Mouse (Mus musculus) heart, embryonic 16.5 days (tissue): ENCODE measurements around the gene Ccdc73. TPM values are rescaled to one million over a fixed set of nuclear protein-coding genes. Genes with fewer than 3 reads are reported as not detected.
"Not testable (repeated sequence)": the region's sequence is repeated elsewhere in the genome, so short reads cannot be mapped to it uniquely, and the experiment has no call there.

Experiments
- ATAC-seq: fragments of 200-750 bp; cut with Nextera tagmentation; replicated peaks from 2 replicates; pipeline ENCODE4 v1.8.0; 2017; ENCODE audit warnings: moderate number of reproducible peaks; ENCODE audit not compliant: insufficient read depth, low FRiP score; ENCODE audit errors: extremely low read depth
- H3K27ac ChIP-seq: fragments of 300-500 bp; sonication (generic); 2 replicates; pipeline ENCODE4 v1.5.1; 2014; ENCODE audit warnings: mild to moderate bottlenecking, low read length, control low read depth, moderate library complexity
- H3K27me3 ChIP-seq: fragments of 300-500 bp; sonication (generic); 2 replicates; pipeline ENCODE4 v1.6.1; 2014; ENCODE audit warnings: low read length, mixed read lengths; ENCODE audit not compliant: control insufficient read depth, insufficient read depth
- H3K36me3 ChIP-seq: fragments of 300-500 bp; sonication (generic); 2 replicates; pipeline ENCODE4 v1.6.1; 2014; ENCODE audit not compliant: control insufficient read depth, insufficient read depth
- H3K4me1 ChIP-seq: fragments of 300-500 bp; sonication (generic); 2 replicates; pipeline ENCODE4 v1.6.1; 2014; ENCODE audit warnings: low read length, mixed read lengths; ENCODE audit not compliant: control insufficient read depth, insufficient read depth
- H3K4me2 ChIP-seq: fragments of 300-500 bp; sonication (generic); 2 replicates; pipeline ENCODE4 v1.6.1; 2014; ENCODE audit warnings: low read depth, mild to moderate bottlenecking, control low read depth, low read length
- H3K4me3 ChIP-seq: fragments of 300-500 bp; sonication (generic); 2 replicates; pipeline ENCODE4 v1.5.1; 2014; ENCODE audit warnings: mild to moderate bottlenecking, control low read depth, low read length
- H3K9ac ChIP-seq: fragments of 300-500 bp; sonication (generic); 2 replicates; pipeline ENCODE4 v1.6.1; 2014; ENCODE audit warnings: low read length, control low read depth
- H3K9me3 ChIP-seq: fragments of 300-500 bp; sonication (generic); replicated peaks from 2 replicates; pipeline ENCODE4 v1.6.1; 2016; ENCODE audit warnings: low read length; ENCODE audit not compliant: control insufficient read depth
- WGBS: fragments of 180-500 bp; shearing (Covaris S2); extraction: QIAGEN DNeasy Blood & Tissue Kit; methylation state at CpG from one replicate; pipeline ENCODE4 v1.1.7; 2014; 5-methylcytosine and 5-hydroxymethylcytosine counted together
- polyA plus RNA-seq: library from polyadenylated mRNA; unstranded; fragments of >200 nt; fragmentation: Nextera tagmentation; extraction: Ambion mirVana; gene quantifications from 2 replicates; pipeline ENCODE4 v1.2.1, GENCODE M21; 2015

Ccdc73 gene
- polyA plus RNA-seq, 1 experiment from 2014 or later = 4.8 TPM

DNA sequence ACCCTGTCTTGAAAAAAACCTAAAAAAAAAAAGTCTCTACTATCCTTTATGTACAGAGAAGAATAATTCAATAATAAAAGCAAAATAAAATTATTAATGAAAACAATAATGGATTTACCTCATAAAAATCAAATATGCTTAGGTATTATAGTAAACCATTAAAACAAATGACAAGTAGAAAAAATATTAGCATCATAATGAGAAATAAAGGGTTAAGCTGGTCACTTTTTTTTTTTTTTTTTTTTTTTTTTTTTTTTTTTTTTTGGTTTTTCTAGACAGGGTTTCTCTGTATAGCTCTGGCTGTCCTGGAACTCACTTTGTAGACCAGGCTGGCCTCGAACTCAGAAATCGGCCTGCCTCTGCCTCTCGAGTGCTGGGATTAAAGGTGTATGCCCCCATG, 9.5 kb upstream of the Ccdc73 start:
- H3K4me2 ChIP-seq, H3K27me3 ChIP-seq, H3K27ac ChIP-seq, H3K36me3 ChIP-seq, H3K4me1 ChIP-seq, H3K9me3 ChIP-seq, H3K9ac ChIP-seq, ATAC-seq, H3K4me3 ChIP-seq: not testable (repeated sequence)
- 91% methylated on average over 3 of the region's 3 CpGs for WGBS

DNA sequence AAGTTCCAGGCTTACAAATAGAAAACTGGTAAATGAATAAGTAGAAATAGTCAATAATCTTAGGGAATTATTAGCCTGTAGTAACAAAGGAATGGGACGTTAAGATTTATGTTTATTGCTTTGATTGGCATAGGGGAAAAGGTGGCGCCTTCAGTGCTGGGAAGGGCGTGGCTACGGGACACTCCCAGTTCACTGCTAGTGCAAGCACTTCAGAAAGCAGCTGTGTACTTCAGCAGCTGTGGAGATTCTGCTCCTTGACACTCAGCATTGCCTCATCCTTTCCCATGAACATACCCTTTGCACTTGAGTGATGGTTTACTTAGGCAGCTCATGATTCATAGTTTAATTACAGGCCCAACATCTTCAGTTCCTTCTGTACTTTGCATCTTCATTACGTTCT, 8.5 kb upstream of the Ccdc73 start:
- ATAC-seq = no peak
- no peak overlapping the region for H3K9ac ChIP-seq
- H3K4me1 ChIP-seq = no peaks in the 10 kb centered on the region
- H3K4me3 ChIP-seq = no peak overlapping the region
- no peaks in the 10 kb centered on the region for H3K9me3 ChIP-seq
- H3K27me3 ChIP-seq = no peaks in the 10 kb centered on the region
- WGBS = 76% methylated on average over 5 of the region's 5 CpGs
- H3K4me2 ChIP-seq = no peak overlapping the region
- no peaks in the 10 kb centered on the region for H3K36me3 ChIP-seq
- no peak overlapping the region for H3K27ac ChIP-seq

DNA sequence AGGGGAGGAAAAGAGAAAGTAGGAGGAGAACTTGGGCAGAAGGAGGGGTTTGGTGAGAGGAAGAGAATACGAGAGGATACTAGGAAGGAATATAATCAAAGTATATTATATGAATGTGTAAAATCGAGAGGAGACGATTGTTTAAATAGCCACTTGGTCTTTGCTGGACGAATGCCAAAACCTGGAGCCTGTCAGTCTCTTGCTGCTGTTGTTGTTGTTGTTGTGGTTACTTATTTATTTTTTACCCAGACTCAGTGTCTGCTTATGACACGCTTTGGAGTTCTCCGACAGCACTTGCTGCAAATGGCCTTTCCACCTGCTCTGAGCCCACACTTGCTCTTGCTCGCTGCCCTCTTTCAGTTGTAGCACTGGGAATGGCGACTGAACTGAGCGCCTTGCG, 7.2 kb upstream of the Ccdc73 start:
- Histone ChIP-seq H3K27me3 (no peaks in the 10 kb centered on the region), H3K9ac (no peak overlapping the region), H3K4me2 (no peak overlapping the region), H3K27ac (no peak overlapping the region), H3K9me3 (no peaks in the 10 kb centered on the region), H3K4me3 (no peak overlapping the region), H3K4me1 (no peaks in the 10 kb centered on the region), H3K36me3 (no peaks in the 10 kb centered on the region)
- no peak for ATAC-seq
- WGBS = 75% methylated on average over 10 of the region's 10 CpGs

DNA sequence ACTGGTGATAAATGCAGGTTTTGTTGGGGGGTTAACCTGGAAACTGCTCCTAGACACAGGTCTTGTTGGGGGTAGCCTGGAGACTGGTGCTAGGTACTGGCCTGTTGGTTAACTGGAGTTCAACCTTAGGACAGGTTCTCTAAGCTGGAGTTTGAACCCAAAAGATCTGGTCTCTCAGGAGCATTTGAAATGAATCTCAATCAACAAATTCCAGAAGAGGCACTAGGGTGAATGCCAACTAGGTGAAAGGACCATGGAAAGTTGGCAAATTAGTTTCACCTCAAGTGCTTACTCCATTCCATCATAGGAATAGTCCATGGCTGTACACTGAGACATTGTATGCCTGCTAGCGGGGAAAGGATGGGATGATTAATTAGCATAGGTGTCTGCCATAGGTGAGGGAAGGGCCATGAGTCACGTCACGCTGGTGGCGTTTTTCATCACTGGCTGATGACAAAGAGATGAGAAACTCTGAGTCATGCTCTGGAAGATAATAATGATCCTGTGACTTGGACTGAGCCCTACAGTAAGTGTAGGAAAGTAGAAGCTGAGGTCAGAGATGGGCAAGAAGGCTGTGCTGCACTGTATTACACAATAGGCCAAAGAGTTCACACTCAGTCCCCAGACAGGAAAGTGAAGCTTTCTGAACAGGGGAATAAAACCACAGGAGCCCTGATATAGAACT, 3.3 kb upstream of the Ccdc73 start:
- no peak overlapping the region for H3K9ac ChIP-seq
- 77% methylated on average over 4 of the region's 4 CpGs for WGBS

DNA sequence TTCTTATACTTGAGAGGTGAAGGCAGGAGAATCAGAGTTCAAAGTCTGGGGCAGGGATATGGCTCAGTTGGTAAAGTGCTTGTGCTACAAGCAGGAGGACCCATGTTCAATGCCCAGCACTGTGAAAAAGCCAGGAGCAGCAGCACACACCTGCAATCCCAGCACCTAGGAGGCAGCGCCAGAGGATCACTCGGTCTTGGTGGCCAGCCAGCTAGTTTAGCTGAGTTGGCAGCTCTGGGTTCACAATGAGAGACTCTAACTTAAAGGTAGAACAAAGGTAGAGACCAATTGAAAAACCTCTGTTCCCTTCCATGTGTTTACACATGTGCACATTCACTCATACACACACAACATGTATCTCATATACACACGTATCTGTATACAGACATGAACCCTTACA, 1.5 kb downstream of the Ccdc73 start:
- Histone ChIP-seq H3K4me2 (no peak overlapping the region), H3K4me3 (no peak overlapping the region), H3K4me1 (no peaks in the 10 kb centered on the region), H3K27me3 (no peaks in the 10 kb centered on the region), H3K27ac (no peak overlapping the region), H3K36me3 (no peaks in the 10 kb centered on the region), H3K9ac (no peak overlapping the region), H3K9me3 (no peaks in the 10 kb centered on the region; the same call in 1 of the 2 replicates)
- ATAC-seq = no peak
- WGBS = 86% methylated on average over 3 of the region's 3 CpGs

More for the DNA sequence above, 3.3 kb upstream of the Ccdc73 start:
- no peak overlapping the region for H3K4me3 ChIP-seq
- H3K4me2 ChIP-seq = no peak overlapping the region
- ATAC-seq = no peak
- H3K4me1 ChIP-seq = no peaks in the 10 kb centered on the region
- H3K9me3 ChIP-seq = no peaks in the 10 kb centered on the region
- no peaks in the 10 kb centered on the region for H3K27me3 ChIP-seq
- no peaks in the 10 kb centered on the region for H3K36me3 ChIP-seq
- no peak overlapping the region for H3K27ac ChIP-seq

DNA sequence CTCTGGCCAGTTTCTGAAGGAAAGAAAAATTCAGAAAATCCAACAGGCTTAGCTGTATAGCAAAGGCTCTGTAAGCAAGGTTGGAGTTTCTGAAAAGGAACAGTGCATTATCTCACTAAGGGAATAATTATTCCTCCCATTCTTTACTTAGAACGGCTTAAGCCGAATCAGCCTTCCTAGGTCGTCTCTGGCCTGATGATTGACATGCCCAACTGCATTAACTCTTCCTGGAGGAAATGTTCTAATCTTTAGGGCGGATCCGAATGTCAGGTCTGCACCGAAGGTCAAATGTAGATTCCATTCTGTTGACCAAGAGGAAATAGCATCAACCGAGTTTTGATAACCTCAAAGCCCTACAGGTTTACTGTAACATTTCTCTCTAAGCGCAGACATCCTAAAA, 11.2 kb downstream of the Ccdc73 start:
- H3K4me3 ChIP-seq = no peak overlapping the region
- H3K36me3 ChIP-seq = no peaks in the 10 kb centered on the region
- 61% methylated on average over 8 of the region's 8 CpGs for WGBS
- no peaks in the 10 kb centered on the region for H3K27me3 ChIP-seq
- peaks cover 8% of the 10 kb centered on the region for H3K9me3 ChIP-seq
- no peak overlapping the region for H3K4me2 ChIP-seq
- no peaks in the 10 kb centered on the region for H3K4me1 ChIP-seq
- no peak overlapping the region for H3K27ac ChIP-seq
- H3K9ac ChIP-seq = no peak overlapping the region
- ATAC-seq = no peak

DNA sequence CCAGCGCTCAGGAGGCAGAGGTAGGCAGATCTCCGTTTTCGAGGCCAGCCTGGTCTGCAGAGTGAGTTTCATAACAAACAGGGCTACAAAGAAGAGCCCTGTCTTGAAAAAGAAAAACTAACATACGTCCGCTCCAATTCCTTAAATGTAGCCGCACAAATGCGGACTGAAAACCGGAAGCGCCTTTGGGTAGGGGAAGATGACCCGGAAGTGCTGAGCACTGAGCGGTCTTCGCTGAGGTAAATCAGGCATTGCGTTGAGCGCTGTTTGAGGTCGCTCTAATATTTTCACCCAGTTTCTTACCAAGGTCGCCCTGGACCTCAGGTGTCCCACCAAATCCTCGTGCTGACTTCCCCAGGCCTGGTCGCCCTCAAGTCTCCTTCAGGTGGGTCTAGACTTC, 18.5 kb downstream of the Ccdc73 start:
- H3K4me2 ChIP-seq = no peak overlapping the region
- no peaks in the 10 kb centered on the region for H3K4me1 ChIP-seq
- 86% methylated on average over 18 of the region's 18 CpGs for WGBS
- no peak overlapping the region for H3K27ac ChIP-seq
- H3K9ac ChIP-seq = no peak overlapping the region
- no peak for ATAC-seq
- no peaks in the 10 kb centered on the region for H3K36me3 ChIP-seq
- H3K9me3 ChIP-seq = no peaks in the 10 kb centered on the region
- no peaks in the 10 kb centered on the region for H3K27me3 ChIP-seq
- no peak overlapping the region for H3K4me3 ChIP-seq

DNA sequence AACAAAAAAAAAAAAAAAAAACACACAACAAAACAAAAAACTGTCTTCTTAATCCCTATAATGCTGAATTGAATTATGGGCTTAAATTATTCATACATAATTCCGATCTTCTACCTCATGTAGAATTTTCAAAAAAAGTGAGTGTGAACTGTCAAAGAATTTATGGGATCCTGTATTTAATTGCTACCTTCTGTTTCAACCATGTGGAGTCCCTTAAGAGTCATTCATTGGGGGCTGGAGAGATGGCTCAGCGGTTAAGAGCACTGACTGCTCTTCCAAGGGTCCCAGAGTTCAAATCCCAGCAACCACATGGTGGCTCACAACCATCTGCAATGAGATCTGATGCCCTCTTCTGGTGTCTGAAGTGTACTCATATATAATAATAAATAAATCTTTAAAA, 19.7 kb downstream of the Ccdc73 start:
- H3K36me3 ChIP-seq, H3K9ac ChIP-seq, H3K4me2 ChIP-seq, H3K27me3 ChIP-seq, ATAC-seq, H3K9me3 ChIP-seq, H3K4me3 ChIP-seq, H3K27ac ChIP-seq, H3K4me1 ChIP-seq: not testable (repeated sequence)
- WGBS = 54% methylated on average over 2 of the region's 2 CpGs

DNA sequence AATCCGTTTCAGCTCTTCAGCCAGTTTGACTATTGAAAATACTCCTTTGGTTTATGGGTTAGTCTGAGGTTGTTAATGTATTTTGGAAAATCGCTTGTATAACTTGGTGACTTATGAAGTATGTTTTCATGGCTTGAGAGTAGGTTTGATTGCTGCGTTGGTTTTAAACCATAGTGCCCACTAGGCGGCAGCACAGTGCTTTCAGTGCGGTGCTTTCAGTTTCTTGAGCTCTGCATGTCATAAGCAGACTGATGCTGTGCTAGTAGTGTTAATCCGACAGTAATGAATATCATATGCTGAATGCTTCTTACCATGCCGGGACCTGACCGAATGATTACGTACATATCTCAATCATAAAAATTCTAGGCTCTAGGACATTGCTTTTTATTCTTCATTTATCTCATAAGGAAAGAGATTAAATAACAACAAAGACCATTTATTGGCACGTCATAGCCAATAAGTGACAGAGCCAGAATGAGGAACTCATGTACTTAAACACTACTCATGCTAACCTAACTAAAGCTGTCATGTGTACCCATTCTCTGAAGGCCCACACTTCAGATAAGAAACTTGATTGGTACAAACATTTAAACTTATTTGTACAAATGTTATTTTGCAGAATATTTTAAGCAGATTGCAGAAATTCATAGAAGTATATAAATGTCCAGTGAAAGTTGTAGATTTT, 20.4 kb downstream of the Ccdc73 start:
- Histone ChIP-seq H3K36me3 (no peaks in the 10 kb centered on the region), H3K4me3 (no peak overlapping the region), H3K4me2 (no peak overlapping the region), H3K27ac (no peak overlapping the region), H3K9me3 (no peaks in the 10 kb centered on the region), H3K4me1 (no peaks in the 10 kb centered on the region), H3K27me3 (no peaks in the 10 kb centered on the region), H3K9ac (no peak overlapping the region)
- WGBS = 19% methylated on average over 10 of the region's 10 CpGs
- ATAC-seq = no peak
